Mouse (Mus musculus): ENCODE data around the gene Eya3. TPM values are rescaled to one million over a fixed set of nuclear protein-coding genes. Genes with fewer than 3 reads are reported as not detected.
A peak's percentile ranks its signal among the peaks of the same experiment; 100 is the strongest.

Gene Eya3
- polyA plus RNA-seq, 1 experiment from 2014 or later = 23.9 TPM

DNA sequence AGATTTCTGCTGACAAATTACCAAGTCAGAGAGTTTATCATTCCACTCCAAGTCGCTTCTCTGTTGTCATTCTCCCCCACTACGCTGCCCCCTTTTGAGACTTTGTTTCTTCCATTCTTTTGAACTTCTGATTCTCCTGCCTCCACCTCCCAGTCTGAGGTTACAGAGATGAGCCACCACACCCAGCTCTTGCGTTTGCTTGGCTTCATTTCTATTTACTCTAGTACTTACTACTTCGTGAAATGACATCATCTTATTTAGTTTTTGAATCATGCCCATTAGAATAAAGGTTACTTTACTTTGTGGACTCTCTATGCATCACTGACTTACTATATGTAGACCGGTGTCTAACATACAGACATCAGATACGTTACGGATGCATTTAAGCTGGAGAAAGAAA lies 8.7 kb downstream of the Eya3 start:
- Histone ChIP-seq H3K4me3 (no peak overlapping the region), H3K9me3 (replicated peaks) (no peaks in the 10 kb centered on the region), H3K9ac (no peak overlapping the region), H3K4me2 (no peak overlapping the region), H3K27ac (ENCODE audit: poor library complexity, severe bottlenecking) (no peak overlapping the region), H3K4me1 (replicated peaks) (peaks cover 34% of the 10 kb centered on the region), H3K27me3 (replicated peaks) (no peaks in the 10 kb centered on the region), H3K36me3 (peaks cover 2% of the 10 kb centered on the region; the same call in 1 of the 2 replicates)
- WGBS = 84% methylated on average over 7 of the region's 7 CpGs
- ATAC-seq (ENCODE audit: insufficient number of reproducible peaks, low FRiP score) = no peak

DNA sequence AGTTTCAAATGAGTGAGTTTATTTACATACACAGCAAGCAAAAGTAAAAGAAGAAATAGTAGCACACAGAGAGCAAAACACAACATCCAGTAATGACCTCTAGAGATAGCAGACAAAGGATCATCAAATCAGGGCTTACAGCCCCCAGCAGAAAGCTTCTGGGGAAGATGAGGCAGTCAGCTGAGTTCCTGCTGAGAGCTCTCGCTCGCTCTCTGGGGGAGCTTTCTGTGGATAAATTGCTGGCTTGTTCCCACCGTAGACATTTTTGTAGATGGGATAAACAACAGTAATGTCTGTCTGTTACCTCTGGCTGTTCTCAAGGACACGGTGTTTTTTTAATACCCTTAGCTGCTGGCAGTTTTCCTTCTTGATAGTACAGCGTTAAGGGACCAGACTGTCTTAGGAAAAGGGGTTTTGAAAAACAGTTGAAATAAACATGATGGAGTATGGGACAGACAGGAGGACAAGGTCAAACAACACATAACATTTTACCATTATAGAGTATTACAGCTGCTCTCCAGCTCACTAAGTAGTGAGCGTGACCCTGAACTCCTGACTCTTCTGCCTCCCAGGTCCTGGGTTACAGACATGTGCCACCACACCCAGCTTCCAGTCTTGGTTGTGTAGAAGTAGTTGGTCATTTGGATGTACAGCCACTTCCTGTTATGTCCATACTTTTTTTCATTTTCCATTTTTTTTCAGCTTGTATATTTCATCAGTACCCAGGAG lies 10.6 kb downstream of the Eya3 start:
- Histone ChIP-seq H3K9me3 (replicated peaks) (no peaks in the 10 kb centered on the region), H3K27me3 (replicated peaks) (no peaks in the 10 kb centered on the region), H3K36me3 (no peaks in the 10 kb centered on the region), H3K9ac (no peak overlapping the region), H3K4me2 (no peak overlapping the region), H3K4me3 (no peak overlapping the region), H3K27ac (ENCODE audit: poor library complexity, severe bottlenecking) (peak overlapping the region; percentile 35; the same call in 1 of the 2 replicates), H3K4me1 (replicated peaks) (peaks cover 38% of the 10 kb centered on the region)
- ATAC-seq (ENCODE audit: insufficient number of reproducible peaks, low FRiP score) = no peak
- 45% methylated on average over 6 of the region's 6 CpGs for WGBS

DNA sequence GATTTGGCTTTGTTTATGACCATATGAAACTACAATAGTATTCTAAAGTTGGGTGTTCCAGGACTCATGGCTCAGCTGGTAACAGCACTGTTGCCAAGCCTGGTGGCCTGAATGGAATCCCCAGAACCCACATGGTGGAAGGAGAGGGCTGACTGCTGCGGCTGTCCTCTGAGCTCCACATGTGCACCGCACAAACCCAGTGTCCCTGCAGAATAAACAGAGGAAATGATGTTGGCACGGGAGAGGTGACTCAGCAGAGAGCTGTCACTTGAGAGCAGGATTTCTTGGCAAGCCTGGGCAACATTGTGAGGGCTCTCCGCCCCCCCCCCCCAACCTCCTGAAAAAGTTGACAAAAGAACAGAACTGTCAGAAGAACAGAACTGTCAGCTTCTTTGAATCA lies 14.1 kb downstream of the Eya3 start:
- Histone ChIP-seq H3K4me3 (no peak overlapping the region), H3K4me1 (replicated peaks) (peaks cover 38% of the 10 kb centered on the region), H3K36me3 (peaks cover 6% of the 10 kb centered on the region), H3K27ac (ENCODE audit: poor library complexity, severe bottlenecking) (no peak overlapping the region), H3K4me2 (no peak overlapping the region), H3K9me3 (replicated peaks) (no peaks in the 10 kb centered on the region), H3K9ac (no peak overlapping the region), H3K27me3 (replicated peaks) (no peaks in the 10 kb centered on the region)
- peak; percentile 66; the same call in 1 of the 2 replicates for ATAC-seq (ENCODE audit: insufficient number of reproducible peaks, low FRiP score)
- 30% methylated on average over 4 of the region's 4 CpGs for WGBS

DNA sequence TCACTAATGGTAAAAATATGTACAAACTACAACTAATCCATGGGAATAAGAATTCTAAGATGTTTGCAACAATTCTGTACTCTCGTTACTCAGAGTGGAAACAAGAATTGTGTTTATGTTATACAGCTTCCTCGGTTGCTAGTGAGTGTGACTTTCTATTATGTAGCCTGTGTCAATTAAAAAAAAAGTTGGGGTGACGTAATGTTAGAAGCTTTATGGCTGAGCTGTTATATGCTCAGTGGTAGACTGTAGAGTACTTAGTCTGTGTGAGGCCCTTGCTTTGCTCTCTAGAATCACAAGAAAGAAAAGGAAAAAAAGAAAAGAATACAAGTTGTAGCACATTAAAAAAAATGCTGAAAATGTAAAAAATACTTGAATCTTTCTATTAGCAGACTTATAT lies 15.0 kb downstream of the Eya3 start:
- no peaks in the 10 kb centered on the region for H3K9me3 ChIP-seq (replicated peaks)
- peaks cover 14% of the 10 kb centered on the region for H3K36me3 ChIP-seq
- H3K9ac ChIP-seq = no peak overlapping the region
- ATAC-seq (ENCODE audit: insufficient number of reproducible peaks, low FRiP score) = no peak
- WGBS = 79% methylated on average over 3 of the region's 3 CpGs
- H3K4me2 ChIP-seq = no peak overlapping the region
- H3K4me3 ChIP-seq = no peak overlapping the region
- no peaks in the 10 kb centered on the region for H3K27me3 ChIP-seq (replicated peaks)
- H3K4me1 ChIP-seq (replicated peaks) = peaks cover 31% of the 10 kb centered on the region
- no peak overlapping the region for H3K27ac ChIP-seq (ENCODE audit: poor library complexity, severe bottlenecking)

DNA sequence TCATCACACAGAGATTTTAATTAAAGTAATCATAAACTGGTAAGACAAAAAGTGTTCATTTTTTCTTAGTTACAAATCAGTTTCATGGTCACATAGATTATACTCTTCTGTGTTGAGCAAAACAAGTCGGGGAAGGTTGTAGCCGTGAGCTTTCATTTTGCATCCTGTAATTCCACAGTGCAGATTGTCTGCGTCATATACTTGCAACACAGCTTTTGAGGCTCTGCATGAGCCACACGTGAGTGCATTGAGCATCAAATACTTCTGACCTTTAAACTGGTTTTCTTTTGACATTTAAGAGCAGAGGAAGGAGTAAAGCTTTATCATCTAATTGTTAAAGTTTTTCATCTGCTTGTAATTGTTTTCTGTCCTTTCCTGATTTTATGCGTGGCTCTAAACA lies 16.5 kb downstream of the Eya3 start:
- Histone ChIP-seq H3K9me3 (replicated peaks) (no peaks in the 10 kb centered on the region), H3K4me3 (no peak overlapping the region), H3K9ac (no peak overlapping the region), H3K27me3 (replicated peaks) (no peaks in the 10 kb centered on the region), H3K36me3 (peaks cover 21% of the 10 kb centered on the region), H3K4me1 (replicated peaks) (peaks cover 18% of the 10 kb centered on the region), H3K27ac (ENCODE audit: poor library complexity, severe bottlenecking) (no peak overlapping the region), H3K4me2 (no peak overlapping the region)
- ATAC-seq (ENCODE audit: insufficient number of reproducible peaks, low FRiP score) = no peak
- WGBS = 76% methylated on average over 5 of the region's 5 CpGs

DNA sequence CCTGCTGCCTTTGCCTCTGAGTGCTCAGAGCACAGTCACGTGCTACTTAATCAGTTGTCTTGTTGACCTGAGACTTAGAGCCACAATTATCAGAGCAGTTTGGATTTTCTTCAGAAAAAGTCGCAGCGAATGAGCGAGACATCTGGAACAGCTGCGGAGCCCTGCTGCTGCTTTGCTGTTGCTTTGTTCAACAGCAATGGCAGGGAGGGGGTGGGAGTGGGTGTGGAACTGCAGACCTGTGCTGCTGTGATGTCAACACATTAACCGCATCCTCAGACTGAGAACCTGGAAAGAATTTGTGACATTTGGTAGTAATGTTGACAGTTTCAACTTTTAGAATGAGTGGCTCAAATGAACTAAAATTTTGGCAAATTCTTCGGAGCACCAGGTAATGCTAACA lies 20.3 kb downstream of the Eya3 start:
- H3K4me2 ChIP-seq = no peak overlapping the region
- ATAC-seq (ENCODE audit: insufficient number of reproducible peaks, low FRiP score) = no peak
- H3K4me3 ChIP-seq = no peak overlapping the region
- WGBS = 85% methylated on average over 7 of the region's 7 CpGs
- H3K36me3 ChIP-seq = peaks cover 41% of the 10 kb centered on the region
- no peak overlapping the region for H3K9ac ChIP-seq
- no peaks in the 10 kb centered on the region for H3K9me3 ChIP-seq (replicated peaks)
- H3K27me3 ChIP-seq (replicated peaks) = no peaks in the 10 kb centered on the region
- H3K4me1 ChIP-seq (replicated peaks) = no peaks in the 10 kb centered on the region
- H3K27ac ChIP-seq (ENCODE audit: poor library complexity, severe bottlenecking) = no peak overlapping the region

DNA sequence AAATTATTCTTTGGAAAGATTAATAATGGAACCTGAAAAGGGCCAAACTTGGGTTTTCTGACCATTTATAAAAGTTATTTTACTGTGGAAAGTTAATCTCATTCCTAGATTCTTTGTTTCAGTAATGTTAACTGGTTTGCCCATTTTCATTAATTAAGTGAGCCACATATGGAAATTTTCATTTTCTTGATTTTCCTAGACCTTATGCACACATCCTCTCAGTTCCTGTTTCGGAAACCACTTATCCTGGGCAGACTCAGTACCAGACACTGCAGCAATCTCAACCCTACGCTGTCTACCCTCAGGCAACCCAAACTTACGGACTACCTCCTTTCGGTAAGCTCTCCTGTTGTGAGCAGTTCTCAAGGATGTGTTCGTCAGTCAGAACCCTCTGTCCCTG lies 33.9 kb downstream of the Eya3 start:
- Histone ChIP-seq H3K27me3 (replicated peaks) (no peaks in the 10 kb centered on the region), H3K4me3 (no peak overlapping the region), H3K27ac (ENCODE audit: poor library complexity, severe bottlenecking) (no peak overlapping the region), H3K9me3 (replicated peaks) (no peaks in the 10 kb centered on the region), H3K36me3 (peaks cover 68% of the 10 kb centered on the region), H3K9ac (no peak overlapping the region), H3K4me1 (replicated peaks) (no peaks in the 10 kb centered on the region), H3K4me2 (no peak overlapping the region)
- 95% methylated on average over 5 of the region's 5 CpGs for WGBS
- ATAC-seq (ENCODE audit: insufficient number of reproducible peaks, low FRiP score) = no peak

DNA sequence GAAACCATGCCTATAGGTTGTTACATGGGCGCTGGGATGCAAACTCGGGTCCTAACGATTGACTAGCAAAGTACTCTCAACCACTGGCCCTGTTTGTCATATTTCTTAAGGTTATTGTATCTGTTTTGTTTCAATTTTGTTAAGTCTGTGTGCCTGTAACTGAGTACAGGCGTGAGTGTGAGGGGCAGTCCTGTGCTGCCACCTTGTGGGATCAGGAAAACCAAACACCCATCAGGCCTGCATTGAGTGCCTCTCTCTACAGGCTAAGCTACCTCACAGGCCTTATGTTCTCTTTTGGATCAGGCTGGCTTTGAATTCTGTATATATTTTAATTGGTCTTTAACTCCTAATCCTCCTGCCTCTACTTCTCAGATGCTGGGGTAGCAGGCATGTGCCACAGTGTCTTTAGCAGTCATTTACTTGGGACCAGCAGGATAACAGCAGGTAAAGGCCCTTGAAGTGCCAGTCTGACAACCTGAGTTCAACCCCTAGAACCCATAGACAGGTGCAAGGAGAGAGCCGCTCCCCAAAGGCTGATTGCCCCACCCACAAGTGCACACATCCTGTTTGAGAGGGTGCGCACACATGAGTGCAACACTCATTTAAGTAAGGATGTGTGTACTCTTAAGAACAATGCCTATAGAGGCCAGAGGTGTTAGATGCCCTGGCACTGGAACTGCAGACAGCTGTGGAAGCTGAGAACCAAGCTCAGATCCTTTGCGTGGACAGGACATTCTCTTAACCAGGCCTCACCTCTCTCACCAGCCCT lies 38.2 kb downstream of the Eya3 start:
- Histone ChIP-seq H3K9ac (no peak overlapping the region), H3K4me2 (no peak overlapping the region), H3K27ac (ENCODE audit: poor library complexity, severe bottlenecking) (no peak overlapping the region), H3K9me3 (replicated peaks) (no peaks in the 10 kb centered on the region), H3K4me3 (no peak overlapping the region), H3K4me1 (replicated peaks) (no peaks in the 10 kb centered on the region), H3K27me3 (replicated peaks) (no peaks in the 10 kb centered on the region), H3K36me3 (peaks cover 59% of the 10 kb centered on the region)
- ATAC-seq (ENCODE audit: insufficient number of reproducible peaks, low FRiP score) = no peak
- 86% methylated on average over 7 of the region's 7 CpGs for WGBS

DNA sequence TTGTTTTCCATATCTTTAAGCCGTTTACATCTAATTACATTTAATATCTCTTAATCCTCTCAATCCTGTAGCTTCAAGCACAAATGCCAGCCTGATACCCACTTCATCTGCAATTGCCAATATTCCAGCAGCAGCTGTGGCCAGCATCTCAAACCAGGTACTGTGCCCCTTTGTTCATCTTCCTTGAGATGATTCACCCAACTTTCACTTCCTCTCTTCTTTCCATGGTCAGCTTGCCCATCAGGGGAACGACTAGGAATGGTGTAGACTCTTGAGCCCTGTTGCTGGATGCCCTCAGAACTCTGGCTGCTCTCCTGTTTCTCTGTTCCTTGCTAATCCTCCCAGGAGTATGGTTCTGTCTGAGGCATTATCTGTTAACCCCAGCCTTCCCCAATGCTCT lies 50.8 kb downstream of the Eya3 start:
- no peaks in the 10 kb centered on the region for H3K9me3 ChIP-seq (replicated peaks)
- 79% methylated on average over 2 of the region's 2 CpGs for WGBS
- ATAC-seq (ENCODE audit: insufficient number of reproducible peaks, low FRiP score) = no peak
- no peaks in the 10 kb centered on the region for H3K4me1 ChIP-seq (replicated peaks)
- H3K4me3 ChIP-seq = no peak overlapping the region
- no peaks in the 10 kb centered on the region for H3K27me3 ChIP-seq (replicated peaks)
- no peak overlapping the region for H3K27ac ChIP-seq (ENCODE audit: poor library complexity, severe bottlenecking)
- H3K4me2 ChIP-seq = no peak overlapping the region
- H3K9ac ChIP-seq = no peak overlapping the region
- H3K36me3 ChIP-seq = peaks cover 54% of the 10 kb centered on the region

DNA sequence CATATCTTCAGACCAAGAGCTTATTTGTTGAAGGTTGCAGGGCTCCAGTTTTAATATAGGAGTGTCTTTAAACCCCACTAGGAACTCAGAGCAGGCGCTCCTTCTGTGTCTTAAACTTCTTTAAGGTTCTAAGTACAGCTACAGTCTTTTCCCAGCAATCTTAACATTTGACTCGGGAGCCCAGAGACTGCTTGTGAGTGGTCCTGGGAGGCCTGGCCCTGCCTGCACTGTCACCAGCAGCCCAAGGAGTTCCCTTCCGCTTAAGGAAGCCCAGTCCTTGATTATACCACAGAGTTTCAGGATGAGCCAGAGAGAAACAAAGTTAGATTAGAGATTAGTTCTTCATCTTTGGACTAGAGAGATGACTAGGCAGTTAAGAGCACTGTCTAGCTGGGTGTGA lies 54.6 kb downstream of the Eya3 start:
- ATAC-seq (ENCODE audit: insufficient number of reproducible peaks, low FRiP score) = no peak
- peaks cover 57% of the 10 kb centered on the region for H3K36me3 ChIP-seq
- no peak overlapping the region for H3K9ac ChIP-seq
- no peaks in the 10 kb centered on the region for H3K4me1 ChIP-seq (replicated peaks)
- no peaks in the 10 kb centered on the region for H3K9me3 ChIP-seq (replicated peaks)
- H3K27me3 ChIP-seq (replicated peaks) = no peaks in the 10 kb centered on the region
- H3K4me3 ChIP-seq = no peak overlapping the region
- WGBS = 87% methylated on average over 3 of the region's 3 CpGs
- H3K4me2 ChIP-seq = no peak overlapping the region
- no peak overlapping the region for H3K27ac ChIP-seq (ENCODE audit: poor library complexity, severe bottlenecking)

DNA sequence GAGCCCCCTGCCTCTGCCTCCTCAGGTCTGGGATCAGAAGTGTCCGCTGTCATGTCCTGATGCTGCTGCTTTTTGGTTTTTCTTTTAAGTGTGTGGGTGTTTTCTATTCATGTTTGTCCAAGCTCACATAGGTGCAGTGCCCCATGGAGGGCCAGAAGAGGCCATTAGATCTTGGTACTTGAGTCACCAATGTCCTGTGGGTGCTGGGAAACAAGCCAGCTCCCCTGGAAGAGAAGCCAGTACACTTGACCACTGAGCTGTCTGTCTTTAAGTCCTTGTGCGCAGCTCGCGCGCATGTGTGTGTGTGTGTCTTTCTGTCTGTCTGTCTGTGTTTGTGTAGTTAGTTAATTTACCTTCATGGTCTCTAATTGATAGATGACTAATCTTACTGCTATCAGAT lies 63.3 kb downstream of the Eya3 start:
- peaks cover 76% of the 10 kb centered on the region for H3K36me3 ChIP-seq

More for the DNA sequence above, 63.3 kb downstream of the Eya3 start:
- Histone ChIP-seq H3K4me3 (no peak overlapping the region), H3K9me3 (replicated peaks) (no peaks in the 10 kb centered on the region), H3K27me3 (replicated peaks) (no peaks in the 10 kb centered on the region), H3K9ac (no peak overlapping the region), H3K4me1 (replicated peaks) (no peaks in the 10 kb centered on the region), H3K27ac (ENCODE audit: poor library complexity, severe bottlenecking) (no peak overlapping the region), H3K4me2 (no peak overlapping the region)
- no peak for ATAC-seq (ENCODE audit: insufficient number of reproducible peaks, low FRiP score)
- WGBS = 98% methylated on average over 5 of the region's 5 CpGs
